In genomic region chr6:72636940-72637339, GRCm38 (mm10) we compare ENCODE assay signal across 13 mouse cellular contexts. TPM values are rescaled to one million over a fixed set of nuclear protein-coding genes. Genes with fewer than 3 reads are reported as not detected.
DNase-seq lines count a peak whose midpoint lies in the region; ATAC-seq and TF ChIP-seq lines count a peak whose summit lies in the region.
"Had no signal": no experiment of that assay in that cellular context is flagged by ENCODE, and none has a peak within 500 bp of the region (broad histone marks: within the 10 kb centered on the region; RNA-seq: fewer than 3 reads in every experiment).

No protein-coding gene starts in this region.

- H3K9me3 ChIP-seq in kidney, embryonic 14.5 days (ENCODE audit: control insufficient read depth, low read length) = no peaks in the 10 kb centered on the region
- H3K9me3 ChIP-seq in midbrain, postnatal 0 days (ENCODE audit: low read length) = no peaks in the 10 kb centered on the region
- H3K9me3 ChIP-seq in midbrain, embryonic 13.5 days = no peaks in the 10 kb centered on the region
- H3K9me3 ChIP-seq: heart, embryonic 15.5 days; hindbrain, embryonic 15.5 days; liver, embryonic 13.5 days had no signal

- H3K36me3 ChIP-seq in kidney, embryonic 14.5 days (ENCODE audit: control insufficient read depth, insufficient read depth, low read length) = peaks cover 17% of the 10 kb centered on the region
- H3K36me3 ChIP-seq in midbrain, postnatal 0 days (ENCODE audit: insufficient read depth, low read length) = no peaks in the 10 kb centered on the region; the same call in 1 of the 2 replicates
- no peaks in the 10 kb centered on the region for H3K36me3 ChIP-seq in midbrain, embryonic 13.5 days
- H3K36me3 ChIP-seq: heart, embryonic 15.5 days; hindbrain, embryonic 15.5 days had no signal

- DNase-seq in cerebellum, postnatal 10 days = peak; percentile 36 to 40
- DNase-seq in cerebellum, adult 11-12 months = no peak
- no peak for DNase-seq in kidney, adult 18-20 months
- DNase-seq in midbrain, postnatal 0 days (ENCODE audit: low spot score) = no peak
- peak; percentile 30 for DNase-seq in thymus, postnatal 14 days
- DNase-seq in left cerebral cortex, adult 9 months (ENCODE audit: low spot score in 2 of 2) = no peak
- DNase-seq: adrenal gland, postnatal 10 days; gastrocnemius, postnatal 25 days; liver, embryonic 13.5 days had no signal

- no peak overlapping the region for H3K9ac ChIP-seq in kidney, embryonic 14.5 days (ENCODE audit: low read depth, low read length)
- H3K9ac ChIP-seq in midbrain, postnatal 0 days (replicated peaks; ENCODE audit: low read length, poor library complexity, severe bottlenecking) = no peak overlapping the region
- H3K9ac ChIP-seq in midbrain, embryonic 13.5 days (replicated peaks) = no peak overlapping the region
- H3K9ac ChIP-seq: heart, embryonic 15.5 days; hindbrain, embryonic 15.5 days; liver, embryonic 13.5 days had no signal

- H3K4me2 ChIP-seq in kidney, embryonic 14.5 days (replicated peaks; ENCODE audit: low read depth, low read length) = no peak overlapping the region
- no peak overlapping the region for H3K4me2 ChIP-seq in midbrain, postnatal 0 days (ENCODE audit: low read depth, low read length, poor library complexity, severe bottlenecking)
- H3K4me2 ChIP-seq in midbrain, embryonic 13.5 days (replicated peaks) = no peak overlapping the region
- H3K4me2 ChIP-seq: hindbrain, embryonic 15.5 days; liver, embryonic 13.5 days had no signal

- peaks cover 9% of the 10 kb centered on the region for H3K4me1 ChIP-seq in kidney, embryonic 14.5 days (ENCODE audit: control insufficient read depth, insufficient read depth, low read length)
- no peaks in the 10 kb centered on the region for H3K4me1 ChIP-seq in midbrain, postnatal 0 days (ENCODE audit: insufficient read depth, low read length)
- H3K4me1 ChIP-seq in midbrain, embryonic 13.5 days (replicated peaks) = 0 out of 2 replicates have a peak, but pooled peaks cover 3% of the 10 kb centered on the region
- H3K4me1 ChIP-seq: hindbrain, embryonic 15.5 days had no signal

- H3K4me3 ChIP-seq in kidney, embryonic 14.5 days (ENCODE audit: low read length) = no peak overlapping the region
- H3K4me3 ChIP-seq in midbrain, postnatal 0 days (ENCODE audit: low read depth, low read length) = no peak overlapping the region
- no peak overlapping the region for H3K4me3 ChIP-seq in midbrain, embryonic 13.5 days (replicated peaks)
- H3K4me3 ChIP-seq: heart, embryonic 15.5 days; hindbrain, embryonic 15.5 days; liver, embryonic 13.5 days had no signal

- 73% methylated on average over 3 of the region's 3 CpGs for WGBS in kidney, embryonic 14.5 days
- WGBS in midbrain, postnatal 0 days = 77% methylated on average over 3 of the region's 3 CpGs
- WGBS in midbrain, embryonic 13.5 days = 90% methylated on average over 3 of the region's 3 CpGs

- ATAC-seq in kidney, embryonic 14.5 days (ENCODE audit: low FRiP score, low TSS enrichment) = no peak
- ATAC-seq in midbrain, postnatal 0 days (ENCODE audit: low FRiP score) = no peak
- ATAC-seq in midbrain, embryonic 13.5 days = no peak

- TF ChIP-seq CTCF in midbrain, postnatal 0 days (IDR thresholded peaks at IDR 0.05) = peak; percentile 59

- H3K27me3 ChIP-seq in kidney, embryonic 14.5 days (ENCODE audit: control insufficient read depth, insufficient read depth, low read length) = no peaks in the 10 kb centered on the region
- no peaks in the 10 kb centered on the region for H3K27me3 ChIP-seq in midbrain, postnatal 0 days (ENCODE audit: insufficient read depth, low read length)
- H3K27me3 ChIP-seq in midbrain, embryonic 13.5 days = no peaks in the 10 kb centered on the region
- H3K27me3 ChIP-seq: heart, embryonic 15.5 days; hindbrain, embryonic 15.5 days; liver, embryonic 13.5 days had no signal

- H3K27ac ChIP-seq in kidney, embryonic 14.5 days (ENCODE audit: low read depth, low read length) = peak overlapping the region; percentile 26; the same call in 1 of the 2 replicates
- H3K27ac ChIP-seq in midbrain, postnatal 0 days (ENCODE audit: low read depth, low read length) = no peak overlapping the region
- H3K27ac ChIP-seq in midbrain, embryonic 13.5 days = no peak overlapping the region
- H3K27ac ChIP-seq: heart, embryonic 15.5 days; hindbrain, embryonic 15.5 days; liver, embryonic 13.5 days had no signal

RNA-seq across cellular contexts. Expression of gene Tgoln1, which starts 20.1 kb away (rescaled TPM):
- 22.5 and 39.6 TPM in 2 replicates for polyA plus RNA-seq in kidney, embryonic 14.5 days (2014; fragmentation: Nextera tagmentation; extraction: Ambion mirVana)
- total RNA-seq in midbrain, postnatal 0 days (2014; rRNA removed) = 34.2 and 36.2 TPM in 2 replicates
- 37.7 and 39.2 TPM in 2 replicates for polyA plus RNA-seq in midbrain, postnatal 0 days (2015; fragmentation: Nextera tagmentation; extraction: Ambion mirVana)
- 39.6 and 41.2 TPM in 2 replicates for polyA plus RNA-seq in midbrain, embryonic 13.5 days (2015; fragmentation: Nextera tagmentation; extraction: Ambion mirVana)

RNA-seq across cellular contexts. Expression of gene Retsat, which starts 38.7 kb away (rescaled TPM):
- polyA plus RNA-seq in kidney, embryonic 14.5 days (2014; fragmentation: Nextera tagmentation; extraction: Ambion mirVana) = 14.7 and 20.1 TPM in 2 replicates
- 4.4 and 4.5 TPM in 2 replicates for total RNA-seq in midbrain, postnatal 0 days (2014; rRNA removed)
- 6.8 and 7.5 TPM in 2 replicates for polyA plus RNA-seq in midbrain, postnatal 0 days (2015; fragmentation: Nextera tagmentation; extraction: Ambion mirVana)
- polyA plus RNA-seq in midbrain, embryonic 13.5 days (2015; fragmentation: Nextera tagmentation; extraction: Ambion mirVana) = 5.0 and 6.2 TPM in 2 replicates

RNA-seq across cellular contexts. Expression of gene Elmod3, which starts 38.7 kb away (rescaled TPM):
- 10.4 and 15.0 TPM in 2 replicates for polyA plus RNA-seq in kidney, embryonic 14.5 days (2014; fragmentation: Nextera tagmentation; extraction: Ambion mirVana)
- 12.5 and 18.3 TPM in 2 replicates for total RNA-seq in midbrain, postnatal 0 days (2014; rRNA removed)
- polyA plus RNA-seq in midbrain, postnatal 0 days (2015; fragmentation: Nextera tagmentation; extraction: Ambion mirVana) = 16.0 and 17.9 TPM in 2 replicates
- polyA plus RNA-seq in midbrain, embryonic 13.5 days (2015; fragmentation: Nextera tagmentation; extraction: Ambion mirVana) = 15.7 and 16.5 TPM in 2 replicates

Comparison
In these comparisons a context has a peak if more than half of its experiments do, and no peak if none do; other contexts are left out.
1. DNase-seq: peak in cerebellum, postnatal 10 days (2 of 2) and thymus, postnatal 14 days (single experiment); none in cerebellum, adult 11-12 months (single experiment), kidney, adult 18-20 months (single experiment), midbrain, postnatal 0 days (single experiment) and left cerebral cortex, adult 9 months (0 of 2).